Mouse (Mus musculus): ENCODE results near the gene Ssx2ip. TPM values are rescaled to one million over a fixed set of nuclear protein-coding genes. Genes with fewer than 3 reads are reported as not detected.

The Ssx2ip gene
- polyA plus RNA-seq, 1 experiment from 2014 or later: 23.2 TPM

GRCm38 (mm10) chr3:146462939-146463338 is 58.5 kb downstream of the Ssx2ip start:
- Histone ChIP-seq H3K27me3 (no peaks in the 10 kb centered on the region), H3K9me3 (no peaks in the 10 kb centered on the region), H3K36me3 (no peaks in the 10 kb centered on the region), H3K27ac (replicated peaks) (no peak overlapping the region), H3K4me1 (no peaks in the 10 kb centered on the region), H3K4me3 (no peak overlapping the region), H3K9ac (replicated peaks) (no peak overlapping the region), H3K4me2 (replicated peaks) (no peak overlapping the region)
- ATAC-seq (ENCODE audit: low FRiP score, low read depth): no peak
- 65% methylated on average over 2 of the region's 2 CpGs for WGBS

- no peak overlapping the region for H3K4me2 ChIP-seq (replicated peaks)
- no peak for ATAC-seq (ENCODE audit: low FRiP score, low read depth)
- no peaks in the 10 kb centered on the region for H3K36me3 ChIP-seq
- H3K4me1 ChIP-seq: no peaks in the 10 kb centered on the region
- H3K9me3 ChIP-seq: no peaks in the 10 kb centered on the region
- no peak overlapping the region for H3K27ac ChIP-seq (replicated peaks)
- WGBS: 74% methylated on average over 2 of the region's 2 CpGs
- no peak overlapping the region for H3K4me3 ChIP-seq
- H3K9ac ChIP-seq (replicated peaks): no peak overlapping the region
- no peaks in the 10 kb centered on the region for H3K27me3 ChIP-seq
Observed at GRCm38 (mm10) chr3:146469226-146469625, 64.8 kb downstream of the Ssx2ip start.

DNA sequence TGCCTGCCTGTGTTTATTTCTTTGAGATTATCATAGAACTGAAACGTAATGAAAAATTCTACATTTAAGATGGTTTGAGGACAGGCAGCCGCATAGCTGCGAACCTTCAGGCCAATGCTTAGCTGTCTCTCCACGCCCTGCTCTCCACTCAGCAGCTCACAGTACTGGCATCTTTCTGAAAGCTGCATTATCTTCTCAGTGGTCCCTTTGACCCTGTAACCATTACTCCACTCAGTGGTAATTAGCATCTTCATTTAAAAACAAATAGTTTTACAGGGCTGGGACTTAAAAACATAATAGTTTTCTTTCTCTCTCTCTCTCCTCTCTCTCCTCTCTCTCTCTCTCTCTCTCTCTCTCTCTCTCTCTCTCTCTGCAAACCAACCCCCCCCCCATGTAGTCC is 68.2 kb downstream of the Ssx2ip start:
- whole genome bisulfite sequencing: 75% methylated on average over 4 of the region's 4 CpGs
- Histone ChIP-seq H3K4me2 (replicated peaks) (no peak overlapping the region), H3K4me3 (no peak overlapping the region), H3K27ac (replicated peaks) (no peak overlapping the region), H3K36me3 (no peaks in the 10 kb centered on the region), H3K9ac (replicated peaks) (no peak overlapping the region), H3K4me1 (no peaks in the 10 kb centered on the region), H3K27me3 (no peaks in the 10 kb centered on the region), H3K9me3 (no peaks in the 10 kb centered on the region)
- ATAC-seq (ENCODE audit: low FRiP score, low read depth): no peak

- no peaks in the 10 kb centered on the region for H3K36me3 ChIP-seq
- no peaks in the 10 kb centered on the region for H3K9me3 ChIP-seq
- no peaks in the 10 kb centered on the region for H3K4me1 ChIP-seq
- no peaks in the 10 kb centered on the region for H3K27me3 ChIP-seq
- H3K9ac ChIP-seq (replicated peaks): no peak overlapping the region
- no peak overlapping the region for H3K27ac ChIP-seq (replicated peaks)
- no peak overlapping the region for H3K4me2 ChIP-seq (replicated peaks)
- H3K4me3 ChIP-seq: no peak overlapping the region
- no peak for ATAC-seq (ENCODE audit: low FRiP score, low read depth)
Observed at GRCm38 (mm10) chr3:146473741-146474140, 69.3 kb downstream of the Ssx2ip start.

GRCm38 (mm10) chr3:146474428-146474827 is 70.0 kb downstream of the Ssx2ip start:
- no peak for ATAC-seq (ENCODE audit: low FRiP score, low read depth)
- H3K27me3 ChIP-seq: no peaks in the 10 kb centered on the region
- H3K9me3 ChIP-seq: no peaks in the 10 kb centered on the region
- H3K4me1 ChIP-seq: no peaks in the 10 kb centered on the region
- no peak overlapping the region for H3K4me2 ChIP-seq (replicated peaks)
- H3K36me3 ChIP-seq: no peaks in the 10 kb centered on the region
- H3K9ac ChIP-seq (replicated peaks): no peak overlapping the region
- 92% methylated on average over 3 of the region's 3 CpGs for WGBS
- no peak overlapping the region for H3K27ac ChIP-seq (replicated peaks)
- H3K4me3 ChIP-seq: no peak overlapping the region

DNA sequence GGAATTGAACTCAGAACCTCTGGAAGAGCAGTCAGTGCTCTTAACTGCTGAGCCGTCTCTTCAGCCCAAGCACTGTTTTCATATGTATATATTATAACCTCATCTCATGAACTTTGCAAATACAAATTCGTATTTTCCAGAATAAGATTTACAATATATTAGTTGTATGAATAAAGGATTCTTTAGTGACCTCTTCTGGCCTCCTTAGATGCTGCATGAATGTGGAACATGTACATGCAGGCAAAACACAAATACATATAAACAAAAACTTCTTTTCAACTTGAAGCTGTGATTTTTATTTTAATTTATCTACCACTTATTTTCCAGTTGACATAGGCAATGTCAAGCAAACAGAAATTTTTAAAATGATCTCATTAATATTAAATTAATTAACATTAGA is 77.6 kb downstream of the Ssx2ip start:
- Histone ChIP-seq H3K4me2 (replicated peaks) (no peak overlapping the region), H3K36me3 (no peaks in the 10 kb centered on the region), H3K9ac (replicated peaks) (no peak overlapping the region), H3K4me1 (no peaks in the 10 kb centered on the region), H3K9me3 (no peaks in the 10 kb centered on the region), H3K4me3 (no peak overlapping the region), H3K27me3 (no peaks in the 10 kb centered on the region), H3K27ac (replicated peaks) (no peak overlapping the region)
- no peak for ATAC-seq (ENCODE audit: low FRiP score, low read depth)
- WGBS: 68% methylated on average over 2 of the region's 2 CpGs

GRCm38 (mm10) chr3:146486464-146486863 is 82.0 kb downstream of the Ssx2ip start:
- 91% methylated on average over 4 of the region's 4 CpGs for WGBS
- no peaks in the 10 kb centered on the region for H3K36me3 ChIP-seq
- no peaks in the 10 kb centered on the region for H3K4me1 ChIP-seq
- no peak for ATAC-seq (ENCODE audit: low FRiP score, low read depth)
- H3K4me3 ChIP-seq: no peak overlapping the region
- H3K9ac ChIP-seq (replicated peaks): no peak overlapping the region
- H3K4me2 ChIP-seq (replicated peaks): no peak overlapping the region
- H3K27me3 ChIP-seq: no peaks in the 10 kb centered on the region
- H3K9me3 ChIP-seq: no peaks in the 10 kb centered on the region
- H3K27ac ChIP-seq (replicated peaks): no peak overlapping the region

Small RNA genes lying within 50 kb of the gene (microRNA-seq; reads per million reads assigned to microRNA genes)
- gene Gm22901: not detected

Other genes starting within 250 kb of the Ssx2ip start
- 0.35 and 0.52 TPM in 2 replicates for gene Lpar3, start 183.7 kb upstream of the Ssx2ip start, polyA plus RNA-seq (2016; fragmentation: Nextera tagmentation; extraction: Ambion mirVana)
- 5.6 and 5.7 TPM in 2 replicates for gene Ctbs, start 45.2 kb downstream of the Ssx2ip start, polyA plus RNA-seq (2016; fragmentation: Nextera tagmentation; extraction: Ambion mirVana)
- gene Spata1, start 95.1 kb downstream of the Ssx2ip start, polyA plus RNA-seq (2016; fragmentation: Nextera tagmentation; extraction: Ambion mirVana): 8.0 and 8.2 TPM in 2 replicates
- 910 and 914 TPM in 2 replicates for gene Gng5, start 95.2 kb downstream of the Ssx2ip start, polyA plus RNA-seq (2016; fragmentation: Nextera tagmentation; extraction: Ambion mirVana)
- 69.6 and 71.6 TPM in 2 replicates for gene Rpf1, start 116.8 kb downstream of the Ssx2ip start, polyA plus RNA-seq (2016; fragmentation: Nextera tagmentation; extraction: Ambion mirVana)
- not detected in 2 replicates for gene Uox, start 165.8 kb downstream of the Ssx2ip start, polyA plus RNA-seq (2016; fragmentation: Nextera tagmentation; extraction: Ambion mirVana)
- gene Dnase2b, start 211.0 kb downstream of the Ssx2ip start, polyA plus RNA-seq (2016; fragmentation: Nextera tagmentation; extraction: Ambion mirVana): not detected in 2 replicates
- not detected in 2 replicates for gene 4930503B20Rik, start 246.7 kb downstream of the Ssx2ip start, polyA plus RNA-seq (2016; fragmentation: Nextera tagmentation; extraction: Ambion mirVana)

Measured in midbrain, embryonic 12.5 days (tissue).